Mouse (Mus musculus) liver, postnatal 0 days (tissue): ENCODE measurements at regions not wholly inside any gene's neighbourhood (a gene's known extent, or its start where the extent isn't known, plus 50 kb on each side); places are given as distances from the start of the nearest gene placed in this dataset.

Experiments used
- ATAC-seq: fragments of 200-750 bp; cut with Nextera tagmentation; 2 replicates; pipeline ENCODE4 v1.8.0; 2017; ENCODE audit warnings: mild to moderate bottlenecking, moderate library complexity
- DNase-seq: peaks from one replicate; pipeline ENCODE4 v3.0.0-alpha.2; 2016
- H3K27ac ChIP-seq: fragments of 300-500 bp; sonication (generic); 2 replicates; pipeline ENCODE4 v1.5.1; 2014; ENCODE audit warnings: antibody characterized with exemption, moderate library complexity, mild to moderate bottlenecking, low read depth
- H3K27me3 ChIP-seq: fragments of 300-500 bp; sonication (generic); 2 replicates; pipeline ENCODE4 v1.6.1; 2014; ENCODE audit warnings: low read length, control low read depth, mixed read lengths; ENCODE audit not compliant: insufficient read depth
- H3K36me3 ChIP-seq: fragments of 300-500 bp; sonication (generic); replicated peaks from 2 replicates; pipeline ENCODE4 v1.6.1; 2014; ENCODE audit warnings: mild to moderate bottlenecking, control low read depth, low read length, moderate library complexity, mixed read lengths; ENCODE audit not compliant: insufficient read depth
- H3K4me1 ChIP-seq: fragments of 300-500 bp; sonication (generic); 2 replicates; pipeline ENCODE4 v1.6.1; 2014; ENCODE audit warnings: antibody characterized with exemption, mild to moderate bottlenecking, control low read depth; ENCODE audit not compliant: insufficient read depth
- H3K4me2 ChIP-seq: fragments of 300-500 bp; sonication (generic); 2 replicates; pipeline ENCODE4 v1.6.1; 2014; ENCODE audit warnings: low read depth, mild to moderate bottlenecking, low read length, moderate library complexity, mixed read lengths
- H3K4me3 ChIP-seq: fragments of 300-500 bp; sonication (generic); 2 replicates; pipeline ENCODE4 v1.5.1; 2014; ENCODE audit warnings: low read depth, low read length
- H3K9ac ChIP-seq: fragments of 300-500 bp; sonication (generic); replicated peaks from 2 replicates; pipeline ENCODE4 v1.6.1; 2014; ENCODE audit warnings: mild to moderate bottlenecking, moderate library complexity
- H3K9me3 ChIP-seq: fragments of 300-500 bp; sonication (generic); 2 replicates; pipeline ENCODE4 v1.6.1; 2016; ENCODE audit warnings: mild to moderate bottlenecking, control low read depth, low read length, mixed read lengths
- CTCF ChIP-seq: sonication (generic); IDR thresholded peaks from 2 replicates; pipeline ENCODE4 v1.5.1; 2016; ENCODE audit warnings: antibody characterized with exemption, low read depth
- EP300 ChIP-seq: IDR thresholded peaks from 2 replicates; pipeline ENCODE4 v1.6.1; 2016; ENCODE audit warnings: antibody characterized with exemption, low read depth, mild to moderate bottlenecking
- WGBS: fragments of 180-500 bp; shearing (Covaris S2); extraction: QIAGEN DNeasy Blood & Tissue Kit; methylation state at CpG from one replicate; pipeline ENCODE4 v1.1.7; 2014; ENCODE audit not compliant: insufficient replicate concordance; 5-methylcytosine and 5-hydroxymethylcytosine counted together

DNA sequence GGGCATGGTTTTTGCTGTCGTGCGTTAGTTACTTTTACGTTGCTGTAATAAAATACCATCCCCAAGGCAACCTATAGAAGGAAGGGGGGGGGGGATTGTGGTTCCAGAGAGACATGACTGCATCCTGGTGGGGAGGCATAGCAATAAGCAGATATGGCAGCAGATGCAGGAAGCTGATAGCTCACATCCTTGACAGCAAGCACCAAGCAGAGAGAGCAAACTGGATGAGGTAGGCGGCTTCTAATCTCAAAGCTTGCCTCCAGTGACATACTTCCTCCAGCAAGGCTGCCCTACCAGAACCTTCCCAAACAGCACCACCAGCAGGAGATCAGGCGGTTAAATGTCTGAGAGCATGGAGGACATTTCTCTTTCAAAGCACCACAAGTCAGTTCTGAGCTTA lies 60.0 kb upstream of the Ak4 start:
- Histone ChIP-seq H3K4me1 (peaks cover 18% of the 10 kb centered on the region; the same call in 1 of the 2 replicates), H3K4me2 (no peak overlapping the region), H3K4me3 (no peak overlapping the region), H3K27me3 (no peaks in the 10 kb centered on the region), H3K36me3 (no peaks in the 10 kb centered on the region), H3K27ac (no peak overlapping the region), H3K9me3 (no peaks in the 10 kb centered on the region), H3K9ac (no peak overlapping the region)
- DNase-seq = no peak
- ATAC-seq = no peak
- WGBS = 68% methylated on average over 5 of the region's 5 CpGs
- TF ChIP-seq EP300 (no peak; the same call in 1 of the 2 replicates), CTCF (0 out of 2 replicates have a peak, but pooled peaks have one; percentile 22)

DNA sequence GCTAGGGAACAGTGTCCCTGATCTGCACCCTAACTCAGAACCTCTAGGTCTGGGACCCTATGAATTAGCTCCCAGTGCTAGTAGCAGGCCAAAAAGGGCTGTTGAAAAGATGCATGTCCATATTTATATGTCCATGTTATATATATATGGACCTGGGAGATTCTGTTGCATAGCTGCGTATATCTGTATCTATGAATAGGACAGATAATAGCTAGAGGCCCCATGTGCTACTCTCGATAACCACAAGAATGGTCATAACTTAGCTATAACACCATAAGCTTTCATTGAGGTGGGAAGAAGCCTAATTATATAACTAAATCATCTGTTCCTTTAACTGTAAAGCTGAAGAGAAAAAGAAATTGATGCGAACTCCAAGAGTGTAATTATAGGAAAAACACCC lies 60.6 kb upstream of the Ak4 start:
- Histone ChIP-seq H3K9ac (no peak overlapping the region), H3K4me1 (peaks cover 20% of the 10 kb centered on the region; the same call in 1 of the 2 replicates), H3K27ac (no peak overlapping the region; the same call in 1 of the 2 replicates), H3K4me3 (no peak overlapping the region), H3K4me2 (peak overlapping the region; percentile 97), H3K27me3 (no peaks in the 10 kb centered on the region), H3K9me3 (no peaks in the 10 kb centered on the region), H3K36me3 (no peaks in the 10 kb centered on the region)
- no peak for ATAC-seq
- WGBS = 66% methylated on average over 3 of the region's 3 CpGs
- TF ChIP-seq CTCF = no peak
- TF ChIP-seq EP300 = peak; percentile 57
- no peak for DNase-seq

DNA sequence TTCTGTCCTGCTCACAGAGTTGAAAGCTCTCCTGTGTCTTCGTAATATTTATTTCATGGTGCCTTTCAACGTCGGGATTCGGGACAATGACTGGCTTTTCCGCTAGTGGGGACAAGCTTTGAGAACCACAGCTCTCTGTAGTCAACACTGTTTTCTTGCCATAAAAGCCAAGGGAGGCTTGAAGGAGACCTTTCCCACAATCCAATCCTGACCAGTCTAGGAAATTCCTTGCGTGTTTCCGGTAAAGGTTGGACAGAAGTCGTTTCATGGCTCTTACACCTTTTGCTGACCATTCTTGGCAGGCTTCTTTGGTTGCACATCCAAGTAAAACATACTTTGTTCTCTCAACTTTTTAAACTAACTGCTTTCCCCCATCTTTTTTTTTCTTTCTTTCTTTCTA lies 61.2 kb upstream of the Ak4 start:
- H3K9me3 ChIP-seq = no peaks in the 10 kb centered on the region
- H3K4me2 ChIP-seq = peak overlapping the region; percentile 97
- H3K27me3 ChIP-seq = no peaks in the 10 kb centered on the region
- H3K4me1 ChIP-seq = peaks cover 22% of the 10 kb centered on the region; the same call in 1 of the 2 replicates
- peak overlapping the region; percentile 99 for H3K27ac ChIP-seq
- TF ChIP-seq EP300 = no peak
- TF ChIP-seq CTCF = no peak
- no peaks in the 10 kb centered on the region for H3K36me3 ChIP-seq
- H3K9ac ChIP-seq = peak overlapping the region; percentile 94
- WGBS = 76% methylated on average over 8 of the region's 8 CpGs
- ATAC-seq = no peak
- no peak for DNase-seq
- peak overlapping the region; percentile 94 for H3K4me3 ChIP-seq

DNA sequence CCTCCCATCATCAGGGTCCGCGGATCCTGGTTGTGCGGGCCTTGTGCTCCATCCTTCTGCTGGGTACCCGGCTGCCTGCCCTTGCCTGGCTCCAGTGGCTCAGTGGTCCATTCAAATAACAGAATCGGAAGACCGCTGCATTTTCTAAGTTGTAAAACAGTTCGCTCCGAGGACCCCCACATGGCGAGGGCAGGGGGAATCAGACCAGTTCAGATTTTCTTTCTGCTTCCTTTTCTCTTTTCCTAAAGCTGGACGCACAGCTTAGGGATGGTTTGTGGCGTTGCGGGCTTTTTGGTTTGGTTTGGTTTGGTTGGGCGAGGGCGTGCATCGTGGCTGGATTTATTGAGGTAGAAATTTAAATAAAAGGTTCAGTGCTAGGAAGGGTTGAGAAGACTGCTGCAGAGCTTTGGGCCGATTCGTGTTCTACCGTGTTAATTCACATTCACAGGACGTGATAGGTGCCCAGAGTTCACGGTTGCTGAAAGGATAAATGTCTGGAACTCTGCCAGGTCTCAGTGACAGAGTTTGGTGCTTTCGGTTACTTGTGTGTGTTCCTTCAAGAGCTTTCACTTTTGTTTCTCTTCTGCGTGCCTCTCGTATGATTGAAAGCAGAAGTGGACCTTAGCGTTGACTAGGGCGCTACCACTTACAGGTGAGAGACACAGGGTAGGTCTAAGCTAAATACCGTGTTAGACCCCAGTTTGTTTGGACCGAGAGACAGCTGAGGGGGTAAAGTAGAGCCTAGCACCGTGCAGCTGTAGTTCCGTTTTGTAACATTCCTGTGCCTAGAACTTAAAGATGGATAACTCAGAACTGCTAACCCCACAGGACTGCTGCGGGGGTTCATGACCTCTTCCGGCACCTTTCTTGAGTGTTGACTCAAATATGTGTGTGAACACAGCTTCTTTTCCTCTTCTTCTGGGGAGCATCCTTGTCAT lies 61.9 kb upstream of the Ak4 start:
- 4% methylated on average over 31 of the region's 31 CpGs for WGBS
- peak overlapping the region; percentile 97 for H3K4me2 ChIP-seq
- peak overlapping the region; percentile 94 for H3K9ac ChIP-seq
- peaks cover 27% of the 10 kb centered on the region for H3K4me1 ChIP-seq
- H3K27ac ChIP-seq = peak overlapping the region; percentile 99
- H3K27me3 ChIP-seq = no peaks in the 10 kb centered on the region
- DNase-seq (peak; percentile 53), ATAC-seq (0 out of 2 replicates have a peak, but pooled peaks have one; percentile 6)
- TF ChIP-seq CTCF = no peak
- TF ChIP-seq EP300 = no peak
- H3K36me3 ChIP-seq = no peaks in the 10 kb centered on the region
- H3K9me3 ChIP-seq = no peaks in the 10 kb centered on the region
- peak overlapping the region; percentile 94 for H3K4me3 ChIP-seq

DNA sequence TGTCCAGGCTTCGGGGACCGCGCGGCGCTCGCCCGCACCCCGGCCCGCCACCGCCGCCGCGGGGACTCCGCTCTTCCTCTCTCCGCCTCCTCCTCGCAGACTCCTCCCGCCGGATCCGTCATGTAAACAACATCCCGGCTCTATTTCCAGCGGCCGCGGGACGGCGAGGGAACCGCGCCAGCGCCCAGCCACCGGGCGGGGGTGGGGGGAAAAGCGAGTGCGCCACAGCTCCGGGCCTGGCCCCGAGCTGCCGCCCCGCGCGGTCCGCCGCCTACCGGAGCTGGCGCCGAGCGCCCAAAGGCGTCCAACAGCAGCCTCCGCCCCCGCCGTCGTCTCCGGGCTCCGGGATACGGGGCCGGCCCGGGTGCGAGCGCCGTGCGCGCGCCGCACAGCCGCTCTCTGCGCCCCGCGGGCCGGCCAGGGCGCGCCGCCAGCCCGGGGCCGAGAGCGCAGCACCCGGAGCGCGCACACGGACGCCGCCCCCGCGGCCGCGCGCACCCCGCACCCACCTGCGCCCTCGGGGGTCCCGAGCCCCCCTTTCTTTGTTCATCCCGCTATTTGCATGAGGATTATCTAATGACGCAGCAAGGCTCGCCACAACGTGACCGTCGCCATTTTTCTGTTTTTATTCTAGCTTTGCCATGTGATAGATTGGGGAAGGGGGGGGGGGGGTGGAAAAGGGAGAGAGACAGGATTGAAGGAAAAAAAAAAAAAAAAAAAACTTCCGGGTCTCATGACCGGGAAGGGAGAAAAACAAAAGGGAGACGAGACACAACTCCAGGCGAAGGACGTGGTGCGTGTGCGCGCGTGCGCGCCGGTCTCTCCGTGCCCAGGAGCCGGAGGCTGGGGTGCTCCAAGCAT lies 62.8 kb upstream of the Ak4 start:
- H3K9me3 ChIP-seq = no peaks in the 10 kb centered on the region
- peak overlapping the region; percentile 97 for H3K4me2 ChIP-seq
- peak overlapping the region; percentile 94 for H3K4me3 ChIP-seq
- peaks cover 27% of the 10 kb centered on the region for H3K4me1 ChIP-seq
- H3K36me3 ChIP-seq = no peaks in the 10 kb centered on the region
- peak overlapping the region; percentile 94 for H3K9ac ChIP-seq
- DNase-seq (peak; percentile 82), ATAC-seq (peak; percentile 77)
- H3K27me3 ChIP-seq = no peaks in the 10 kb centered on the region
- TF ChIP-seq CTCF (no peak), EP300 (no peak)
- peak overlapping the region; percentile 99 for H3K27ac ChIP-seq
- WGBS = under 1% methylated on average over 73 of the region's 107 CpGs
